Mouse (Mus musculus) limb, embryonic 14.5 days (tissue): ENCODE measurements around the gene Fgfr2. TPM values are rescaled to one million over a fixed set of nuclear protein-coding genes. Genes with fewer than 3 reads are reported as not detected.
A peak's percentile ranks its signal among the peaks of the same experiment; 100 is the strongest.

Experiments used
- ATAC-seq: fragments of 200-750 bp; cut with Nextera tagmentation; 2 replicates; pipeline ENCODE4 v1.8.0; 2017; ENCODE audit warnings: low read depth, moderate number of reproducible peaks, moderate TSS enrichment; ENCODE audit not compliant: low FRiP score
- DNase-seq: peaks from one replicate; pipeline ENCODE4 v3.0.0-alpha.2; 2015; ENCODE audit warnings: low spot score
- H3K27ac ChIP-seq: fragments of 300-500 bp; sonication (generic); replicated peaks from 2 replicates; pipeline ENCODE4 v1.5.1; 2014; ENCODE audit warnings: low read depth, mild to moderate bottlenecking, low read length, moderate library complexity, mixed read lengths
- H3K27me3 ChIP-seq: fragments of 300-500 bp; sonication (generic); 2 replicates; pipeline ENCODE4 v1.6.1; 2014; ENCODE audit warnings: low read length, mixed read lengths; ENCODE audit not compliant: control insufficient read depth, insufficient read depth
- H3K36me3 ChIP-seq: fragments of 300-500 bp; sonication (generic); 2 replicates; pipeline ENCODE4 v1.6.1; 2014; ENCODE audit warnings: mild to moderate bottlenecking, low read length, moderate library complexity, mixed read lengths; ENCODE audit not compliant: control insufficient read depth, insufficient read depth
- H3K4me1 ChIP-seq: fragments of 300-500 bp; sonication (generic); 2 replicates; pipeline ENCODE4 v1.6.1; 2014; ENCODE audit warnings: antibody characterized with exemption, low read length, mixed read lengths; ENCODE audit not compliant: control insufficient read depth, insufficient read depth
- H3K4me2 ChIP-seq: fragments of 300-500 bp; sonication (generic); replicated peaks from 2 replicates; pipeline ENCODE4 v1.6.1; 2014; ENCODE audit warnings: low read depth, mild to moderate bottlenecking, low read length, moderate library complexity; ENCODE audit not compliant: severe bottlenecking
- H3K4me3 ChIP-seq: fragments of 300-500 bp; sonication (generic); replicated peaks from 2 replicates; pipeline ENCODE4 v1.5.1; 2014; ENCODE audit warnings: low read length
- H3K9ac ChIP-seq: fragments of 300-500 bp; sonication (generic); 2 replicates; pipeline ENCODE4 v1.6.1; 2014; ENCODE audit warnings: mild to moderate bottlenecking, low read depth, low read length, moderate library complexity; ENCODE audit not compliant: severe bottlenecking
- H3K9me3 ChIP-seq: fragments of 300-500 bp; sonication (generic); 2 replicates; pipeline ENCODE4 v1.6.1; 2016; ENCODE audit warnings: low read length; ENCODE audit not compliant: control insufficient read depth
- POLR2A ChIP-seq: fragments of 200-500 bp; IDR thresholded peaks from 2 replicates; pipeline ENCODE4 v1.8.0; 2012; ENCODE audit warnings: inconsistent platforms, mild to moderate bottlenecking, moderate library complexity, borderline replicate concordance; ENCODE audit not compliant: insufficient read depth, insufficient read length; ENCODE audit errors: extremely low read depth
- WGBS: fragments of 180-500 bp; shearing (Covaris S2); extraction: QIAGEN DNeasy Blood & Tissue Kit; methylation state at CpG from one replicate; pipeline ENCODE4 v1.1.7; 2014; 5-methylcytosine and 5-hydroxymethylcytosine counted together
- polyA plus RNA-seq, 2 experiments: library from polyadenylated mRNA; depleted of rRNA in 1 of 2; stranded (reverse) in 1 of 2; unstranded in 1 of 2; fragments of >200 nt; fragmentation: Nextera tagmentation in 1 of 2; extraction: Ambion mirVana in 1 of 2; gene quantifications; 2 replicates each; pipeline versions ENCODE4 v1.2.1 to v1.2.3; 2012 to 2014

Gene Fgfr2
- polyA plus RNA-seq, 2 experiments = 131 to 133 TPM

- H3K27ac ChIP-seq = no peak overlapping the region
- no peak for TF ChIP-seq POLR2A
- H3K4me3 ChIP-seq = no peak overlapping the region
- H3K9me3 ChIP-seq = no peaks in the 10 kb centered on the region
- ATAC-seq (peak; percentile 14; the same call in 1 of the 2 replicates), DNase-seq (peak; percentile 35)
- peaks cover 17% of the 10 kb centered on the region for H3K4me1 ChIP-seq
- 23% methylated on average over 11 of the region's 11 CpGs for WGBS
- peak overlapping the region; percentile 18; the same call in 1 of the 2 replicates for H3K4me2 ChIP-seq
- H3K36me3 ChIP-seq = no peaks in the 10 kb centered on the region
- no peak overlapping the region for H3K9ac ChIP-seq
- H3K27me3 ChIP-seq = no peaks in the 10 kb centered on the region
These were observed 2262.4 kb downstream of the Fgfr2 start for GRCm38 (mm10) chr7:130860721-130861142.

GRCm38 (mm10) chr7:130859926-130860325 is 2263.2 kb downstream of the Fgfr2 start:
- WGBS = 45% methylated on average over 5 of the region's 5 CpGs
- Histone ChIP-seq H3K9ac (no peak overlapping the region), H3K27me3 (no peaks in the 10 kb centered on the region; the same call in 1 of the 2 replicates), H3K4me2 (no peak overlapping the region), H3K4me3 (no peak overlapping the region), H3K9me3 (no peaks in the 10 kb centered on the region), H3K36me3 (no peaks in the 10 kb centered on the region), H3K27ac (no peak overlapping the region), H3K4me1 (peaks cover 17% of the 10 kb centered on the region)
- TF ChIP-seq POLR2A = no peak
- ATAC-seq (no peak), DNase-seq (no peak)

GRCm38 (mm10) chr7:130857973-130858372 is 2265.2 kb downstream of the Fgfr2 start:
- Histone ChIP-seq H3K36me3 (no peaks in the 10 kb centered on the region), H3K27me3 (no peaks in the 10 kb centered on the region; the same call in 1 of the 2 replicates), H3K9ac (no peak overlapping the region), H3K4me3 (no peak overlapping the region), H3K27ac (no peak overlapping the region), H3K9me3 (no peaks in the 10 kb centered on the region), H3K4me2 (no peak overlapping the region), H3K4me1 (peaks cover 17% of the 10 kb centered on the region)
- DNase-seq (no peak), ATAC-seq (no peak)
- TF ChIP-seq POLR2A = no peak
- WGBS = 70% methylated on average over 6 of the region's 6 CpGs

GRCm38 (mm10) chr7:130855681-130856080 is 2267.5 kb downstream of the Fgfr2 start:
- Histone ChIP-seq H3K36me3 (no peaks in the 10 kb centered on the region), H3K27me3 (no peaks in the 10 kb centered on the region; the same call in 1 of the 2 replicates), H3K4me2 (no peak overlapping the region), H3K4me1 (peaks cover 5% of the 10 kb centered on the region), H3K9me3 (no peaks in the 10 kb centered on the region), H3K9ac (no peak overlapping the region), H3K4me3 (no peak overlapping the region), H3K27ac (no peak overlapping the region)
- TF ChIP-seq POLR2A = no peak
- DNase-seq (no peak), ATAC-seq (no peak)
- 49% methylated on average over 3 of the region's 3 CpGs for WGBS

- ATAC-seq (no peak), DNase-seq (no peak)
- 73% methylated on average over 4 of the region's 4 CpGs for WGBS
- H3K4me2 ChIP-seq = no peak overlapping the region
- no peak for TF ChIP-seq POLR2A
- no peaks in the 10 kb centered on the region for H3K36me3 ChIP-seq
- H3K27me3 ChIP-seq = no peaks in the 10 kb centered on the region; the same call in 1 of the 2 replicates
- no peak overlapping the region for H3K4me3 ChIP-seq
- H3K4me1 ChIP-seq = no peaks in the 10 kb centered on the region
- no peaks in the 10 kb centered on the region for H3K9me3 ChIP-seq
- H3K9ac ChIP-seq = no peak overlapping the region
- no peak overlapping the region for H3K27ac ChIP-seq
These were observed 2268.4 kb downstream of the Fgfr2 start for GRCm38 (mm10) chr7:130854684-130855292.
